Mouse (Mus musculus) lung, embryonic 14.5 days (tissue): ENCODE data around the gene 1700029J07Rik. TPM values are rescaled to one million over a fixed set of nuclear protein-coding genes. Genes with fewer than 3 reads are reported as not detected.
A peak's percentile ranks its signal among the peaks of the same experiment; 100 is the strongest.

ENCODE experiments used
- ATAC-seq: fragments of 200-750 bp; cut with Nextera tagmentation; 2 replicates; pipeline ENCODE4 v1.8.0; 2017; ENCODE audit warnings: mild to moderate bottlenecking, moderate TSS enrichment, moderate library complexity; ENCODE audit not compliant: insufficient read depth
- DNase-seq: peaks from one replicate; pipeline ENCODE4 v3.0.0-alpha.2; 2015
- H3K27ac ChIP-seq: fragments of 300-500 bp; sonication (generic); 2 replicates; pipeline ENCODE4 v1.5.1; 2014; ENCODE audit warnings: low read depth, mild to moderate bottlenecking, moderate library complexity
- H3K27me3 ChIP-seq: fragments of 300-500 bp; sonication (generic); 2 replicates; pipeline ENCODE4 v1.6.1; 2014; ENCODE audit warnings: low read length, control low read depth; ENCODE audit not compliant: insufficient read depth
- H3K36me3 ChIP-seq: fragments of 300-500 bp; sonication (generic); 2 replicates; pipeline ENCODE4 v1.6.1; 2014; ENCODE audit warnings: control low read depth; ENCODE audit not compliant: insufficient read depth
- H3K4me1 ChIP-seq: fragments of 300-500 bp; sonication (generic); 2 replicates; pipeline ENCODE4 v1.6.1; 2014; ENCODE audit warnings: antibody characterized with exemption, control low read depth; ENCODE audit not compliant: insufficient read depth
- H3K4me2 ChIP-seq: fragments of 300-500 bp; sonication (generic); 2 replicates; pipeline ENCODE4 v1.6.1; 2014; ENCODE audit warnings: mild to moderate bottlenecking
- H3K4me3 ChIP-seq: fragments of 300-500 bp; sonication (generic); 2 replicates; pipeline ENCODE4 v1.5.1; 2014; ENCODE audit warnings: low read depth, low read length
- H3K9ac ChIP-seq: fragments of 300-500 bp; sonication (generic); 2 replicates; pipeline ENCODE4 v1.6.1; 2014
- H3K9me3 ChIP-seq: fragments of 300-500 bp; sonication (generic); 2 replicates; pipeline ENCODE4 v1.6.1; 2016; ENCODE audit warnings: low read depth, low read length, control low read depth
- CTCF ChIP-seq: IDR thresholded peaks from 2 replicates; pipeline ENCODE4 v1.5.1; 2016; ENCODE audit warnings: antibody characterized with exemption, low read depth
- WGBS: fragments of 180-500 bp; shearing (Covaris S2); extraction: QIAGEN DNeasy Blood & Tissue Kit; methylation state at CpG from one replicate; pipeline ENCODE4 v1.1.7; 2014; 5-methylcytosine and 5-hydroxymethylcytosine counted together
- polyA plus RNA-seq: library from polyadenylated mRNA; unstranded; fragments of >200 nt; fragmentation: Nextera tagmentation; extraction: Ambion mirVana; gene quantifications from 2 replicates; pipeline ENCODE4 v1.2.1, GENCODE M21; 2014

Gene 1700029J07Rik
- polyA plus RNA-seq, 1 experiment from 2014 or later = 3.4 TPM

DNA sequence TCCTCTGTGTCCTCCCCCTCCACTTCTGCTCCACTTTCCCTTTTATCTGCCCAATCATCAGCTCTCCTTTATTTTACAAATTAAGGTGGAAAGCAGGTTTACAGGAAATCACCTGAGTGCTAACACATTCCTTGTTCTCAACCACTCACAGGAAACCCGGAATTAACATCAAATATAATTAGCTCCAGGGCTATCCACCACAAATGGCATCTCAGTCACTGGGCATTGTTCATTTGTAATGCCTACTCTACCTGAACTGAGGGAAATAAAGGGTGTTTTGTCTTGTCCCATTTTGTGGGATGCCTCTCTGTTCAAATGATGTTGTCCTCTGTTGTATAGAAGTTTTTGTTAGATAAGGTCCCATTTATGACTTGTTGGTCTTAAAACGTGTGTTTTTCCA is 24.4 kb downstream of the 1700029J07Rik start:
- TF ChIP-seq CTCF = no peak
- Histone ChIP-seq H3K27me3 (no peaks in the 10 kb centered on the region), H3K9me3 (no peaks in the 10 kb centered on the region), H3K4me1 (no peaks in the 10 kb centered on the region), H3K9ac (no peak overlapping the region), H3K4me2 (no peak overlapping the region), H3K36me3 (no peaks in the 10 kb centered on the region), H3K4me3 (no peak overlapping the region), H3K27ac (no peak overlapping the region)
- no peak for ATAC-seq
- no peak for DNase-seq
- WGBS = 55% methylated on average over 2 of the region's 2 CpGs

DNA sequence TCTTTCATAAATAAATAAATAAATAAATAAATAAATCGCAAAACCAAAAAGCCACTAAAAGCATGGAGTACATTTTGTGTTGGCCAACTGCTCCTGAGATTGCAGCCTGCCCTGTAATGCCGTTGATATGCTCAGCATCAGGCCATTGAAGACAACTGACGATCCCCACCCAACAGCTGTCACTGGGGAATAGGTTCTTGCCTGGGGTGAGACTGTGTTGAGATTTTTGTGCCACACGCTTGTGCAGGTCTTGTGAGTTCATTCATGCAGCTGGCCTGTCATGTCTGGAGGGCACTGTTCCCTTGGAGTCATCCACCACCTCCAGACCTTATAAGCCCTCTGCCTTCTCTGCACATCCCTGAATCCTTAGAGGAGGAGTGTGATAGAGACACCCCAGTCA is 28.8 kb downstream of the 1700029J07Rik start:
- Histone ChIP-seq H3K9me3 (no peaks in the 10 kb centered on the region), H3K4me1 (no peaks in the 10 kb centered on the region), H3K27ac (no peak overlapping the region), H3K4me2 (no peak overlapping the region), H3K27me3 (no peaks in the 10 kb centered on the region), H3K9ac (no peak overlapping the region), H3K36me3 (no peaks in the 10 kb centered on the region), H3K4me3 (no peak overlapping the region)
- DNase-seq (no peak), ATAC-seq (no peak)
- no peak for TF ChIP-seq CTCF
- 85% methylated on average over 4 of the region's 4 CpGs for WGBS

DNA sequence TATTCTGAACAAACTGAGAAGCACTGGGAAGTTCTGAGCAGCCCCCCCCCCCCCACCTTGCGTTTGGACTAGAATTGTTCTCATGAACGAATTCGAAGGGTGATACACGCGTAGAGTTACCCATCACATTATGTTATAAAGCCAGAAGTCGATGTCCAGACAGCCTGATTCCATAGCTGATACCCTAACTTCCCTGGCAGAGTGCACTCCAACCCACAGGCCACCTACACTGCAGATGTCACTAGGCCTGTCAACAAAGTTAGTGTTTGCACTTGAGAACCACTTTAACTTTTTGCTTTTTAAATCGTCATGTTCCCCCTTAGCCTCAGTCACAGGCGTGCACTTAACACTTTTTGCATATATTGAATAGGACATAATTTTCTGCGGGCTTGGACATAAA is 38.1 kb downstream of the 1700029J07Rik start:
- ATAC-seq (no peak), DNase-seq (no peak)
- Histone ChIP-seq H3K9me3 (no peaks in the 10 kb centered on the region), H3K27ac (no peak overlapping the region), H3K4me1 (no peaks in the 10 kb centered on the region), H3K4me3 (no peak overlapping the region), H3K9ac (no peak overlapping the region), H3K36me3 (no peaks in the 10 kb centered on the region), H3K27me3 (no peaks in the 10 kb centered on the region), H3K4me2 (no peak overlapping the region)
- 77% methylated on average over 9 of the region's 9 CpGs for WGBS
- TF ChIP-seq CTCF = no peak

DNA sequence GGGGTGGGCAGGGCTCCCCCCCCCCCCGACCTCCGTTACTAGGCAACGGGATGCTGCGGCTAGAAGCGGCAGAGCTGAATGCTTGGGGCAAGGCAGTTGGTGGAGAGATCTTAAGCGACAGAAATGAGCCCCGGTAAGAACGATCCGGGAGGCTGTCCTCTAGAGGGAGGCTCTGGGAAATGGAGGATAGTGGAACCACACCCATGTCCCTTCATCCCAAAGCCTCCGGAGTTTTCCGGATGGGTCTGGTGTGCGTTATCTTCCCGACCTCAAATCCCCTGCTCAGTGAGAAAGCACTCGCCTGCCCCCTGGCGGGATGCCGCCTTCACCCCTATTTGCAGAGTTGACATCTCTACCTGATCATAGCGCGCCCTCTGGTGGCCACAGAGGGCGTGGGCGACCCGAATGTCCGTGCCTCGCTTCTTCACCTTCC is 40.5 kb downstream of the 1700029J07Rik start, which contains the start of gene Ccdc110:
Ccdc110 (plus strand) TSS at position 38 of the 433 bp plus-strand sequence.
- H3K4me1 ChIP-seq = no peaks in the 10 kb centered on the region
- peak within 1 kb of the TSS; percentile 51 for H3K4me2 ChIP-seq
- H3K9ac ChIP-seq = no peak within 1 kb of the TSS
- TF ChIP-seq CTCF = peak; percentile 100
- H3K9me3 ChIP-seq = no peaks in the 10 kb centered on the region
- H3K27ac ChIP-seq = no peak within 1 kb of the TSS
- ATAC-seq (peak; percentile 88), DNase-seq (peak; percentile 98)
- WGBS = 3% methylated on average over 23 of the region's 23 CpGs
- H3K36me3 ChIP-seq = no peaks in the 10 kb centered on the region
- no peaks in the 10 kb centered on the region for H3K27me3 ChIP-seq
- H3K4me3 ChIP-seq = peak within 1 kb of the TSS; percentile 21

DNA sequence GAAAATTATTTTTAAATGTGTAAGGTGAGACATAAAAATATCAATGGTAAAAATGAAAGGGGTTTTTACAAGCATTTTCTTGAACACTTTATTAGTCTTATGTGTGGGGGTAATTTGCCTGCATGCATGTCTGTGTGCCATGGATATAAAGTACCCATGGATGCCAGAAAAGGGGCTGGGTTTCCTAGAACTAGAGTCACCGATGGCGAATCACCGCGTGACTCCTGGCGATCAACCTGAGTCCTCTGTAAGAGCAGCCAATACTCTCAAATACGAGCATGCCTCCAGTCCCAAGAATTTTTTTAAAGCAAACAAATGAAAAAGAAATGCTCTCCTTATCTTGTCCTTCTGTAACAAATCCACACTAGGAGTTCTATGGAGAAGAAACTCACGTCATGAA is 52.9 kb downstream of the 1700029J07Rik start:
- no peak for TF ChIP-seq CTCF
- Histone ChIP-seq H3K36me3 (no peaks in the 10 kb centered on the region), H3K4me2 (no peak overlapping the region), H3K27me3 (no peaks in the 10 kb centered on the region), H3K9ac (no peak overlapping the region), H3K9me3 (no peaks in the 10 kb centered on the region), H3K4me3 (no peak overlapping the region), H3K4me1 (no peaks in the 10 kb centered on the region), H3K27ac (no peak overlapping the region)
- 89% methylated on average over 7 of the region's 7 CpGs for WGBS
- ATAC-seq = no peak
- no peak for DNase-seq

DNA sequence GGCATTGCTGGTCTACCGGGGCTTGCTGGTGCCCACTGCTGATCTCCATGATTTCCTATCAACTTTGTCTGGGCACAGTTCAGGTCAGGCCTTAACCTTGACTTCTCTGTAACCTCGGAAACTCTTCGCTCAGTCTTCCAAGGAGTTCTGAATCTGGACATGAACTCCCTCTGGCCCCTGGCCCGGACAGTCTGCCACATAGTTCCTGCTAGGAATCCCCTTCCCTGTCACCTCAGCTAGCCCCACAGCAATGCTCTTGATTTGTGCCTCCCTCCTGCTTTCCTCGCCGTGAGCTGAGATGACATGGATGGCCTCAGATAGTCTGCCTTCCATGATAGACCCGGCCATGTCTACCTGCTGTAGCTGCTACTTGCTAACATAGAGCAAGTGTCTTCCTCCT is 54.7 kb downstream of the 1700029J07Rik start:
- Histone ChIP-seq H3K27me3 (no peaks in the 10 kb centered on the region), H3K9me3 (no peaks in the 10 kb centered on the region), H3K4me3 (no peak overlapping the region), H3K36me3 (no peaks in the 10 kb centered on the region), H3K4me2 (no peak overlapping the region), H3K27ac (no peak overlapping the region), H3K4me1 (peaks cover 3% of the 10 kb centered on the region; the same call in 1 of the 2 replicates), H3K9ac (no peak overlapping the region)
- DNase-seq (no peak), ATAC-seq (no peak)
- 92% methylated on average over 7 of the region's 7 CpGs for WGBS
- TF ChIP-seq CTCF = no peak

DNA sequence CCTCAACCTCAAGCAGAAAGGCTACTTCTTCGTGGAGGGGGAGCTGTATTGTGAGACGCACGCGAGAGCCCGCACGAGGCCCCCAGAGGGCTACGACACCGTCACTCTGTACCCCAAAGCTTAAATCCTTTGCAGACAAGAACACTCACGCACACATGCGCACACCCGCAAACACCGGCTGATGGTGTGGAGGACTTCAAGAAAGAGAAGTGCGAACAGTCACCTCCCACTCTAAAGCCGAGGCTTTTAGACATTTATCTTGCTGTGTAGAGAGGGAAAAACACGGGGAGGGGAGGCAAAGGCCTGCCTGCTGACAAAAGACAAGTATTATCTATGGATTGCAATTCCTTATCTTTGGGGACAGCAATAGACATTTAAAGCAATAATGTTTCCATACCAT is 56.2 kb downstream of the 1700029J07Rik start:
- Histone ChIP-seq H3K36me3 (no peaks in the 10 kb centered on the region), H3K9me3 (no peaks in the 10 kb centered on the region), H3K9ac (no peak overlapping the region), H3K4me1 (peaks cover 3% of the 10 kb centered on the region; the same call in 1 of the 2 replicates), H3K27me3 (no peaks in the 10 kb centered on the region), H3K4me2 (no peak overlapping the region), H3K4me3 (no peak overlapping the region), H3K27ac (no peak overlapping the region)
- DNase-seq (no peak), ATAC-seq (no peak)
- WGBS = 72% methylated on average over 15 of the region's 15 CpGs
- no peak for TF ChIP-seq CTCF
